Mouse (Mus musculus) thymus, adult 2 months (tissue): Measurements from ENCODE around the gene Zfp967.
"Not testable (repeated sequence)": the region's sequence is repeated elsewhere in the genome, so short reads cannot be mapped to it uniquely, and the experiment has no call there.

Experiments used
- CTCF ChIP-seq: fragments of 200-500 bp; IDR thresholded peaks from 2 replicates; pipeline ENCODE4 v1.5.1; 2012; ENCODE audit warnings: mild to moderate bottlenecking, control low read depth, low read length, moderate library complexity, borderline replicate concordance; ENCODE audit not compliant: control insufficient read depth, poor library complexity, insufficient read depth; ENCODE audit errors: extremely low read depth
- POLR2A ChIP-seq: fragments of 200-500 bp; IDR thresholded peaks from 2 replicates; pipeline ENCODE4 v1.6.1; 2012; ENCODE audit warnings: mild to moderate bottlenecking, low read length, control low read depth, moderate library complexity; ENCODE audit not compliant: control insufficient read depth, poor library complexity, insufficient read depth; ENCODE audit errors: extremely low read depth

DNA sequence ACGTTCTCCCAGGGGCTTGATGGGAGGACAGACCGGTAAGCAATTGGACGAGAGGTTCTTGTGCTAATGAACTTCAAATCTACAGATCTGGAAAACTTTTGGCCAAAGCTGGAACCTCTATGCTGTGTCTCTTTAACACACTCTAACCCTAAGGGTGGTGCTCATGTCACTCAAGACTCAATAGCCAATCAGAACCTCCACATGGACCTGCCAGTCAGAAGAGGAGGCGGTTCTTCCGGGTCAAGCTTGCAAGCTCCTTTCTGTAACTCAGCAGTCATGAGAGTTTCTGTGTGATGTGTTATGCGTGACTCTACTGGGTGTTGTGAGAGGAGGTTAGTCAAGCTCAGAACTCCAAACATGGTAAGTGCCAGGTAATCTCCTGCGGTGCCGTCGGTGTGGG, at the start of gene Zfp967:
- TF ChIP-seq POLR2A, CTCF: not testable (repeated sequence)
